Mouse (Mus musculus) neural tube, embryonic 15.5 days (tissue): ENCODE results near the gene Wdr44. TPM values are rescaled to one million over a fixed set of nuclear protein-coding genes. Genes with fewer than 3 reads are reported as not detected.

ENCODE experiments used
- ATAC-seq: fragments of 200-750 bp; cut with Nextera tagmentation; 2 replicates; pipeline ENCODE4 v1.8.0; 2017; ENCODE audit warnings: mild to moderate bottlenecking, moderate TSS enrichment, moderate library complexity; ENCODE audit not compliant: low FRiP score
- H3K27ac ChIP-seq: fragments of 300-500 bp; sonication (generic); replicated peaks from 2 replicates; pipeline ENCODE4 v1.5.1; 2015; ENCODE audit warnings: mild to moderate bottlenecking, inconsistent platforms
- H3K27me3 ChIP-seq: fragments of 300-500 bp; sonication (generic); replicated peaks from 2 replicates; pipeline ENCODE4 v1.6.1; 2015; ENCODE audit warnings: inconsistent platforms
- H3K36me3 ChIP-seq: fragments of 300-500 bp; sonication (generic); 2 replicates; pipeline ENCODE4 v1.6.1; 2015; ENCODE audit warnings: inconsistent platforms
- H3K4me1 ChIP-seq: fragments of 300-500 bp; sonication (generic); 2 replicates; pipeline ENCODE4 v1.6.1; 2015; ENCODE audit warnings: inconsistent platforms
- H3K4me2 ChIP-seq: fragments of 300-500 bp; sonication (generic); 2 replicates; pipeline ENCODE4 v1.6.1; 2015; ENCODE audit warnings: inconsistent platforms, mild to moderate bottlenecking, moderate library complexity
- H3K4me3 ChIP-seq: fragments of 300-500 bp; sonication (generic); replicated peaks from 2 replicates; pipeline ENCODE4 v1.5.1; 2015; ENCODE audit warnings: mild to moderate bottlenecking, inconsistent platforms
- H3K9ac ChIP-seq: fragments of 300-500 bp; sonication (generic); replicated peaks from 2 replicates; pipeline ENCODE4 v1.6.1; 2015; ENCODE audit warnings: mild to moderate bottlenecking, inconsistent platforms
- H3K9me3 ChIP-seq: fragments of 300-500 bp; sonication (generic); replicated peaks from 2 replicates; pipeline ENCODE4 v1.6.1; 2016; ENCODE audit warnings: inconsistent platforms
- WGBS: fragments of 180-500 bp; shearing (Covaris S2); methylation state at CpG from one replicate; pipeline ENCODE4 v1.1.7; 2015; ENCODE audit warnings: mixed read lengths; 5-methylcytosine and 5-hydroxymethylcytosine counted together
- polyA plus RNA-seq: library from polyadenylated mRNA; unstranded; fragments of >200 nt; fragmentation: Nextera tagmentation; extraction: Ambion mirVana; gene quantifications from 2 replicates; pipeline ENCODE4 v1.2.1, GENCODE M21; 2015

The Wdr44 gene
- 14.6 and 15.6 TPM in 2 replicates for polyA plus RNA-seq

DNA sequence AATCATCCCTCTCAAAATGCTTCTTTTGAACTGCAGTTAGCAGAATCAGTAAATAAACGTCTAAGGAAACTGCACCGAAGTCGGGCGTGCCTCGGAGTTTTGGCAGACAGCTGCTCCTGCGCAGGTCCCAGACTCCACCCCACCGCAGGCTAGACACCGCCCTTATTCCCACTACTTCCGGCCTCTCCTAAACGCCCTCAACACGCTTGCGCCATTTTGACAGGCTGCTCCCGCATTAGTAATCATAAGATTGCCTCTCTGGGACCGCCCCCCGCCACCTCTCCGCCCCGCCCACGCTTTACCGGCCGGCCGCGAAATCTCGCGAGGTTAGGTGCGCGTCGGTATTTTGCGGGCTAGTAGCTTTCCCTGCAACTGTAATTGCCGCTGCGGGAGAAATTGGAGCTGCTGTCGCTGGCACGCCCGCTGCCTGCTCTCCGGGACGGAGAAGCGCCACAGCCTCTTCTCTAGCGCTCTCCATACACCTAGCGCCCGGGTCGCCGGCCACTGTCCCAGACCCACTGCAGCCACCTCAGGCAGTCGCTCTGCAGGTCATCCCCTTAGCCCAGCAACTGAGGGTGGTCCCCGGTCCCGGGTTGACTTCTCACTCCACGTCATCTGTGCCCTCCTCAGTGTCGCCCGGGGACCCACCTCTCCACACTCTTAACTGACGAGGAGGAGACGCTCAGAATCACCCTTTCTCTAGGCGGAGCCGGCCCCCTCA lies at the start of gene Wdr44:
Wdr44 (plus strand) TSS at position 330 of the 721 bp plus-strand sequence.
- WGBS, result 11% methylated on average over 51 of the region's 51 CpGs
- peak; percentile 99 for ATAC-seq
- no peaks in the 10 kb centered on the region for H3K36me3 ChIP-seq
- no peaks in the 10 kb centered on the region for H3K27me3 ChIP-seq
- H3K27ac ChIP-seq, result peak within 1 kb of the TSS; percentile 84
- H3K4me2 ChIP-seq, result peak within 1 kb of the TSS; percentile 56
- H3K9me3 ChIP-seq, result no peaks in the 10 kb centered on the region
- peak within 1 kb of the TSS; percentile 63 for H3K9ac ChIP-seq
- no peaks in the 10 kb centered on the region for H3K4me1 ChIP-seq
- peak within 1 kb of the TSS; percentile 61 for H3K4me3 ChIP-seq

DNA sequence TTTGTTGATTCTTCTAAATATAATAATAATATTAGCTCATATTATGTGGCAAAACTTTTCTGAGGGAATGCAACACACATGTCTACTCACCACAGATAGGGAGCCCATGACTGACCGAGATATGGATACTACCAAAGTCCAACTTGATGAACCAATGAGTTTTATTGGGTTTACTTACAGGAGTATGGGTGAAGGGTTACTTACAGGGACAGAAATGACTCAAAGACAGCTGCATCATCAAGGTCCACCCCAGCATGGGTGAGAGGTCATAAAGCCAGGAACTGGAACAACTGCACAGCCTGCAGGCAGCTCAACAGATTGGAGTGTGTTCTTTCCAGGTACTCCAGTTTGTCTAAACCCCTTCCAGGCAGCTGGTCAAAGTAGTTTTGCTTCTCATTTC lies 44.5 kb upstream of the Wdr44 start:
- Histone ChIP-seq H3K36me3 (no peaks in the 10 kb centered on the region), H3K4me1 (no peaks in the 10 kb centered on the region), H3K4me2 (no peak overlapping the region), H3K9me3 (no peaks in the 10 kb centered on the region), H3K9ac (no peak overlapping the region), H3K27ac (no peak overlapping the region), H3K4me3 (no peak overlapping the region), H3K27me3 (no peaks in the 10 kb centered on the region)
- ATAC-seq, result no peak
- 86% methylated on average over 1 of the region's 1 CpGs for WGBS

DNA sequence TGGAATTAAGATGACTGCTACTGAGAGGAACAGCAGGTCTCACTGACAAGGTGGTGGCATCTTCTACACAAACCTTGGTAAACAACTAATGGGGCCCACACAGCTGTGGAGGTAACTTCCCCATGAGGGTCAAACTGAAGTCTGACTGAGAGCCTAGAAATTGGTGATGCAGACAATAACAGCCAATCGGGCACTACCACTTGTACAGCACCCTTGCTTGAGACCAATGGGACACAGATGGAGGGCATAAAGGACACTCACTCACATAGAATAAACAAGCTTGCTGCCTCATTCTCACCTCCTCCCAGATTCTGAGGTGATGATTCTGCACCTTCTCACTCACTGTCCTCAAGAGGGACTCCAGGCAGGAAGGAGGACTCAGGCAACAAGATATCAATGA lies 30.6 kb upstream of the Wdr44 start:
- no peak overlapping the region for H3K27ac ChIP-seq
- no peak overlapping the region for H3K9ac ChIP-seq
- 78% methylated on average over 1 of the region's 1 CpGs for WGBS
- H3K4me2 ChIP-seq, result no peak overlapping the region
- ATAC-seq, result no peak
- no peaks in the 10 kb centered on the region for H3K4me1 ChIP-seq
- H3K36me3 ChIP-seq, result no peaks in the 10 kb centered on the region
- no peak overlapping the region for H3K4me3 ChIP-seq
- H3K9me3 ChIP-seq, result no peaks in the 10 kb centered on the region
- no peaks in the 10 kb centered on the region for H3K27me3 ChIP-seq

DNA sequence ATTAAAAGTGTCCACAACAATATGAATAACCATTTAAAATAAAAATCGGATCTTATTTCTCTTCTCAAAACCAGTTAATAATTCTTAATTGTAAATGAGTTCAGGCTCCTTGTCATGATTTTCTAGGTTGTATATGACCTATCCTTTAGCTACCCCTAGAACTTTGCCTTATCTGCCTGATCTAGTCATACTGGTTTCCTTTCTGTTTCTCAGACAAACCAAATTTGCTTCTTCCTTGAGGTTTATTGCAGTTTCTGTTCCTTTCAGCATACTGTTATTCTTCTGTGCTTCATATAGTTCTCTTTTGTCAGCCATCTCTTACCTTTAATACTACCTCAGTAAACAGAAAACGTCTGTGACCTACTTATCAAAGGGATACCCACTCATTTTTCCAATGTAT lies 19.7 kb upstream of the Wdr44 start:
- Histone ChIP-seq H3K9ac (no peak overlapping the region), H3K4me2 (no peak overlapping the region), H3K9me3 (no peaks in the 10 kb centered on the region), H3K27me3 (no peaks in the 10 kb centered on the region), H3K4me3 (no peak overlapping the region), H3K27ac (no peak overlapping the region), H3K4me1 (no peaks in the 10 kb centered on the region), H3K36me3 (no peaks in the 10 kb centered on the region)
- ATAC-seq, result no peak
- WGBS, result 75% methylated on average over 2 of the region's 2 CpGs

DNA sequence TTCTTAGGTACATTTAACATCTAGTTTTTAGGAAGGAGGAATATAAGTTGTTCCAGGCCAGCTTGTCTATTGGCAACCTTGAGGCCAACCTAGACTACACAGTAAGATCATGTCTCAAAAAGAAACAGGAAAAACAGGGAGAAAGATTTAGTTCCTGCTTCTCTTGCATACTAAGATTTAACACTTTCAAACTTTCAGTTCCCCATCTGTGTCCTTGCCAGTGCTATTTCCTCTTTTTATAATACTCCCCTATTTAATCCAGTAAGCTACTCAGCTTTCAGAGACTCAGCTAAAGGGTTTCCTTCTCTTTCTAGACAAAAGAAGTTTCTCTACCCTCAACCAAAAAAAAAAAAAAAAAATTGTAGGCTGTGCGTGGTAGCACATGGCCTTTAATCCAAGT lies 17.4 kb upstream of the Wdr44 start:
- Histone ChIP-seq H3K36me3 (no peaks in the 10 kb centered on the region), H3K27ac (no peak overlapping the region), H3K4me2 (no peak overlapping the region), H3K4me1 (no peaks in the 10 kb centered on the region), H3K9me3 (no peaks in the 10 kb centered on the region), H3K9ac (no peak overlapping the region), H3K27me3 (no peaks in the 10 kb centered on the region), H3K4me3 (no peak overlapping the region)
- ATAC-seq, result no peak
- WGBS, result 85% methylated on average over 1 of the region's 1 CpGs

DNA sequence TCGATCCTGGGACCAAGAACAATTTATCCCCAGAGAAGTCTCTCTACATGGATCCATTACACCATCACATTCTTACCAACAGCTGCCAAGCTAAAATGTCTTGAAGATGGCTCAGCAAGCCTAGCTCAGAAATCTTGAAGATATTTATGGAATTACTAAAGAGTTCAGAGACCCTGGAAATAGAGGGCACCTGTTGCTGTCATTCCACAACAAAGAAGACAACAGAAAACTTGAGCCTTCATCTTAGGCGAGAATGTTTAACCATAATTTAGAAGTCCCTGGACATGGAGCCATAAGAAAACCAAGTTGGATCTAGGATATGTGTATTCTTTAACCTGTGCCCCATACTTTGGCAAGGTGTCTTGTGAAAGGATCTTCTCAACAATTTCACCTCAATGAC lies 16.3 kb upstream of the Wdr44 start:
- H3K4me1 ChIP-seq, result no peaks in the 10 kb centered on the region
- WGBS, result 81% methylated on average over 2 of the region's 2 CpGs

DNA sequence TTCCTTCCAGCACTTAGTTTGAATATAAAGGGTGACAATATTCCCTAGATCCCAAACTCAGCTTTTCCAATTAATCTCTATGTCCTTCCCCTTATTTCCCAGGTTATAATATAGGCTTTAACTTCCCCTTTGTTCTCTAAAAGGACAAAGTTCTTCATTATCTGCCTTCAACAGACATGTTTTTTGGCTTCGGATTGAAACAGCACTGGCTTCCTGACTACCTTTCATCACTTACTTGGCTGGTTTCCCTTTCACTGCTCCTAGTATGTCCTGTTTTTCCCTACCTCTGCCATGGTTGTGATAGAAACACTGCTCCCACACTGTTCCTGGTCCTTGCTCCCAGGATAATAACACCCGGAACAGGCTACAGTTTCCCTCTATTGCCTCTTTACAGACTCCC lies 15.3 kb upstream of the Wdr44 start:
- Histone ChIP-seq H3K9me3 (no peaks in the 10 kb centered on the region), H3K4me2 (no peak overlapping the region), H3K9ac (no peak overlapping the region), H3K36me3 (no peaks in the 10 kb centered on the region), H3K27me3 (no peaks in the 10 kb centered on the region), H3K4me1 (no peaks in the 10 kb centered on the region), H3K27ac (no peak overlapping the region), H3K4me3 (no peak overlapping the region)
- ATAC-seq, result no peak
- WGBS, result 88% methylated on average over 2 of the region's 2 CpGs

More for the DNA sequence above, 16.3 kb upstream of the Wdr44 start:
- Histone ChIP-seq H3K9me3 (no peaks in the 10 kb centered on the region), H3K4me3 (no peak overlapping the region), H3K36me3 (no peaks in the 10 kb centered on the region), H3K9ac (no peak overlapping the region), H3K27ac (no peak overlapping the region), H3K27me3 (no peaks in the 10 kb centered on the region), H3K4me2 (no peak overlapping the region)
- no peak for ATAC-seq

DNA sequence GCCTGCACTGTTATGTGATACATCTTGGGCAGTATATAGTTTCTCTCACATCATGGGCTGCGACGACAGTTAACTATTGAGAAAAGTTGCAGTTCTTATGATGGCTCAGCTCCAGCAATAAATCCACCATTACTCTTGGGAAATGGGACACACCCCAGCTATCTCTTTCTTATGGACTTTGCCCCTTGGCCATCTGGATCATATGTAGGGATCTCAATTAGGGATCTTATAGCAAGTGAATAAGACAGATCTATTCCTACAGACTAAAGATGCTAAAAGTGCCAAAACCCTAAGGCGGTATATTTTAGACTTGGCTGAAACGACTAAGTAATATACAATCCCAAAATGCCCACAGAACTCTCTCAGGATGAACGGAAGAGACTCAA lies 522 bp upstream of the Wdr44 start:
- no peaks in the 10 kb centered on the region for H3K27me3 ChIP-seq
- peak overlapping the region; percentile 56 for H3K4me2 ChIP-seq
- no peaks in the 10 kb centered on the region for H3K4me1 ChIP-seq
- no peaks in the 10 kb centered on the region for H3K36me3 ChIP-seq
- WGBS, result 15% methylated on average over 5 of the region's 5 CpGs
- H3K27ac ChIP-seq, result 0 out of 2 replicates have a peak overlapping the region, but pooled peaks have one; percentile 28
- H3K9ac ChIP-seq, result 0 out of 2 replicates have a peak overlapping the region, but pooled peaks have one; percentile 14
- peak overlapping the region; percentile 61 for H3K4me3 ChIP-seq
- peak; percentile 18 for ATAC-seq
- H3K9me3 ChIP-seq, result no peaks in the 10 kb centered on the region

DNA sequence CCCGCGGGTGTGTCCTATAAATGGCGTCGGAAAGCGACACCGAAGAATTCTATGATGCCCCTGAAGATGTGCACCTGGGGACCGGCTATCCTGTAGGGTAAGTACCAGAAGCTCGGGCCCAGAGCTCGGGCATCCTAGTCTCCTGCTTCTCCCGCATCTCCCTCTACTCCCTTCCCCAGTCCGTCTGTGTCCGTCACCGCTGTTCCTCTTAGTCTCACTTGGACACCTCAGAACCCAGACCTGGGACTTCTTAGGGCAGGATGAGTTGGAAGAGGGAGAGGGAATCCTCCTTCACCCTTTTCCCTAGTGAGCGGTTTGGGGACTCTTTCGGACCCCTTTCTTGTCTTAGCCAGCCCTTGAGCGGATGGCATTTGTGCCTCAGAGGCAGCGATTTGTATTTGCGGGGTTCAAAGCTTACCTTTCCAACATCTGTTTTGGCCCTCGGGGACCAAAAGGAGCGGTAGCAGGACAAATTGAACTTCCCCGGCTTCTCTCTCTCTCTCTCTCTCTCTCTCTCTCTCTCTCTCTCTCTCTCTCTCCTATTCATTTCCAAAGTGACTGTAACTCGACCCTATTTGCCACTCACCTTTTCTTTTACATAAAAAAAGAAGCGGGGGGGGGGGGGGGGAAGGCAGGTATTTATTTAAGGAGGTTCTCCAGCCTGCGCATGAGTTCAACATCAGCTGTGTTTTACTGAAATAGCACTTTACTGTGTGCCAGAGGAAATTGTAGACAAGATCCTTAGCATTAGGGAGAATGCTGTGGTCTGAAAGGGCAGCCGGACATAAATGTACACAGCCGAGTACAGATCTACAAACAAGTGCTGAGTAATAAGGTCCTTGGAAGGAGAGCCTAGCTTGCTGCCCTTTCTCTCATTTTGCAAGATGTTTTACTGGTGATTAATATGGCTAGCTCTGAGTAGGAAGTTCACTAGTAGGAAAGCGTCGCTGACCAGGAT lies 871 bp downstream of the Wdr44 start:
- Histone ChIP-seq H3K27ac (peak overlapping the region; percentile 84), H3K4me1 (no peaks in the 10 kb centered on the region), H3K27me3 (no peaks in the 10 kb centered on the region), H3K4me3 (peak overlapping the region; percentile 61), H3K4me2 (peak overlapping the region; percentile 56), H3K9me3 (no peaks in the 10 kb centered on the region), H3K9ac (peak overlapping the region; percentile 63), H3K36me3 (no peaks in the 10 kb centered on the region)
- 13% methylated on average over 26 of the region's 28 CpGs for WGBS
- no peak for ATAC-seq

DNA sequence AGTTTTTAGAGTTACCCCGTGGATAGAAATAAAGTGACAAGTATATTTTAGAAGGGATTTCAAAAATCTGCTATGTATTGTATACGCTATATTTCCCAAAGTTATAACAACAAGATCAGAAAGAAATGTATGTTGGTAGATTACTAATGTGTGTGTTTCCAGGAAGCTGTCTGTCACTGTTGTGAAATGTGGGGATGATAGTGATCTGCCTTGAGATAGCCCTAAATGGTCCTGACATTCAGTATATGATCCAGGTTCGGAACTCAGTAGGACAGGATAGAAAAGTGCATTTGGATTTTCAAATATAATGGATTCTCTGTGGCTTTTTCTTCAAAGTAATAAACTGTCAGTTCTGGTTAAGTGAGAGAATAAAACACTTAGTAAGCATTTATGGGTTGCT lies 1.7 kb downstream of the Wdr44 start:
- H3K27me3 ChIP-seq, result no peaks in the 10 kb centered on the region
- WGBS, result 78% methylated on average over 3 of the region's 3 CpGs
- no peak overlapping the region for H3K4me3 ChIP-seq
- no peaks in the 10 kb centered on the region for H3K4me1 ChIP-seq
- H3K9me3 ChIP-seq, result no peaks in the 10 kb centered on the region
- H3K4me2 ChIP-seq, result peak overlapping the region; percentile 56
- no peak for ATAC-seq
- H3K9ac ChIP-seq, result no peak overlapping the region
- H3K27ac ChIP-seq, result no peak overlapping the region
- H3K36me3 ChIP-seq, result no peaks in the 10 kb centered on the region

DNA sequence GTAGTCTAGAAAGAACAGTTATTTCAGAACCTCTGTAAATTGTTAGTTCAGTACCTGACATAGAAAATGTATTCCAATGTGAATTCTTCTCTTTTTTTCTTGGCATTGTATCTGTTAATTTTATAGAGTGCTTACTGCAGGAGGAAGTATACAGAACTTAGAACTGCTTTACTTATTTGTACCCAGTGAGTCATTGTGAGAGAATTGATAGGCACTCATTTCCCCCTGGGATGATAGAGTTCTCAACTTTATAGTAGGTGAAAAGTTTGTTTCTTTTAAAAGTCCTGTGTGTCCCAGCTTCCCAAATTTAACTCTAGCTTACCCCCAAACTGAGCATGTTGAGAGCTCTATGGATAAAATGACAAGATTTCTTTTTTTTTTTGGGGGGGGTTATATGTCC lies 2.3 kb downstream of the Wdr44 start:
- Histone ChIP-seq H3K27me3 (no peaks in the 10 kb centered on the region), H3K9me3 (no peaks in the 10 kb centered on the region), H3K9ac (no peak overlapping the region), H3K36me3 (no peaks in the 10 kb centered on the region), H3K4me2 (no peak overlapping the region), H3K4me1 (no peaks in the 10 kb centered on the region), H3K4me3 (no peak overlapping the region), H3K27ac (no peak overlapping the region)
- ATAC-seq, result no peak

DNA sequence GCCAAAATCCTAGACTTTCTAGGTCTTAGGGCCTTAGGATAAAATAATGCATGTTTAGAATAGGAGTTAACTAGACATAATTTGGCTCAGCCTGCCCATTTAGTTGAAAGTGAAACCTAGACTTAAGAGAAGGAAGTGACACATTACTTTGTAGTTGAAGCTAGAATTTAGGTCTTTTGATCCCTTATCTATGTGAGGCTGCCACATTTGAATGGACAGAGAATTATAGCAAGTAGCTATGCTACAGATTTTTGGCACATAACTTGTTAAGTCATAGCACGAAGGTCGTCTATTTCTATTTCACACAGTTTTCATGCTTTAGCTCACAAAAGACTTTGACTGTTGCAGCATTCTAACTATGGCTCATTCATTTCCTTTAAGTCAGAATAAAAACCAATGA lies 4.5 kb downstream of the Wdr44 start:
- Histone ChIP-seq H3K36me3 (no peaks in the 10 kb centered on the region), H3K4me2 (no peak overlapping the region), H3K4me1 (no peaks in the 10 kb centered on the region), H3K27me3 (no peaks in the 10 kb centered on the region), H3K9me3 (no peaks in the 10 kb centered on the region), H3K27ac (no peak overlapping the region), H3K9ac (no peak overlapping the region), H3K4me3 (no peak overlapping the region)
- ATAC-seq, result no peak
- WGBS, result 86% methylated on average over 2 of the region's 2 CpGs
